Mouse (Mus musculus) olfactory bulb, adult 2 months (tissue): Measurements from ENCODE around the gene Abi3.

ENCODE experiments used
- CTCF ChIP-seq: fragments of 200-500 bp; IDR thresholded peaks from 2 replicates; pipeline ENCODE4 v1.5.1; 2012; ENCODE audit warnings: low read depth, mild to moderate bottlenecking, low read length, moderate library complexity; ENCODE audit not compliant: insufficient read depth
- POLR2A ChIP-seq: fragments of 200-500 bp; IDR thresholded peaks from 2 replicates; pipeline ENCODE4 v1.6.1; 2012; ENCODE audit warnings: mild to moderate bottlenecking, low read depth, low read length, moderate library complexity; ENCODE audit not compliant: insufficient read depth

GRCm38 (mm10) chr11:95824877-95825243, 17.4 kb downstream of the Abi3 start:
- TF ChIP-seq POLR2A, result no peak
- no peak for TF ChIP-seq CTCF
